Mouse (Mus musculus): ENCODE measurements at regions not wholly inside any gene's neighbourhood (a gene's known extent, or its start where the extent isn't known, plus 50 kb on each side); places are given as distances from the start of the nearest gene placed in this dataset.

DNA sequence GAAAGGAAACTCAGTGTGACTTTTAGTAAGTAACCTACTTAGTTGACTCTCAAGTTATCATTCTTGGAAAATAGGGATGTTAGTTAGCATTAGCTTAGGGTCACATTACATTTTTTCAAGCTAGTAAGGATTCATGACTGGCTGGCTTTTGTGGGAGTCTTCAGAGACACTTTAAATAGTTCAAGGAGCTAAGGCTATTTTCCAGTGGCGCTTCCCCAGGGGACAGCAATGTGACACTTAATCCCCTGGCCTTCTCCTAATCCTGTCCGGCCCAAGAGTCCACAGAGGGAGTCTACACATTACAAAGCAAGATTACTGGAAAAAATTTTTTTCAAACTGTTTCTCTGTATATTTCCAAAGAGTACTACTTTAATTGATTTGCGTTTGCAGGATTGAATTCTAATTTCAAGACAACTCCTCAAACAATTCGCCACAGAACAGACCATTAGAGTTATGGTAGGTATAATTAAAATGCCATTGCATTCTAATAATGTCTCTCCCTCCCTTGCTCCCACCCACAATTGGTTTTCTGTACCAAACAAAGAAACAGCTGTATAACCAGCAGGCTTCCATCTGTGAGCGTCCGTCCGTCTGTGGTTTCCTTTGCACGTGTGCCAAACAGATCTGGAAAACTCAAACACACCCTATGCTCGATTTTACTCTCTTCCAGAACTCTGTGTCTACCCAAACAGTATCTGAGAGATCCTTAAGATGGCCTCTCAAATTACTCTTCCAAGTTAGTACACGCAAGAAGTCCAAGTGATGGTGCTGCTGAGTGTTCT, 341.1 kb upstream of the Cd180 start:
- DNase-seq (ENCODE audit: low read depth, low spot score): no peak

DNA sequence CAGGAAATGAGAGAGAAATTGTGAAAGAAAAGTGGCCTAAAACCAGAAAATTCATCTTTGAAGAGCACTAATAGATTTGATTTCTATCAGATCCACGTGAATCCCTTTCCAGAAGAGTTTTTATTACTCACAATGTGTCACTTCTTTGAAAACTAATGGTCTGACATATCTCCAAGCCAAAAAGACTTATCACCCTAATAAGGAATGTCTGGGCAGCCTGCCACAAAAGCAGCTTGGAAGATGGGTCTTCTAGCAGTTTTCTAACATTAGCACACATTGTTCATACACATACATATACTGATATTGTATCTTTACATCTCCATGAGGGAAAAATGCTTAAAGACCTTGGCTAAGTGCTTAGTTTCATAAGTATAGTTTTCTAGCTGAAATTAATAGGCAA, 337.8 kb upstream of the Cd180 start:
- DNase-seq (ENCODE audit: low read depth, low spot score): no peak

DNA sequence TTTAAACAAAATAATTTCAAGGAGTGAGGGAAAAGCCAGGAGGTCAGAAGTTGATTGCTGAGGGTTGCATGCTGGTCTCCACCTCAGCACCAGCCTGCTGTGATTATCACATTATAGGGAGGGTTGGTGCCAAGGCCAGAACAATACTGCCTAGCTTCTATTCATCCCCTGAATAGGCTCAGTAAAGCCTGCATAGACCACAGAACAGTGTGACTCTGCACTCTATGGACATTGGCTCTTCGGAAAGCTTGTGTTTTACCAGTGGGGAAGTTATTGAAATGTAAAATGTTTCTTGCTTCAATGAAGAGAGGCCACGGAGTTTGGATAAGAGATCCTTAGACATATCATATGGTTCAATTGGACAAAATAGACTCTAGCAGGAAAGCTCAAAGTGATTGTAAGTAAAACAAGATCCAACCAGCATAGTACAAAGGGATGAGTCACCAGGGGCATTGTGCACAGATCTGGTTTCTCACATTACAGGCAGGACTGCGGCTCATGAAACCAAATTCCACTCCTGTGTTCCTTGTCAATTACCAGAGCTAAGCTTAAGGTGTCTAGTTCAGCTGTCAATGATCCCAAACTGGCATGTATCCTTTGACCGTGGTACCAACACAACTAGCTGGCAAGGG, 320.8 kb upstream of the Cd180 start:
- DNase-seq (ENCODE audit: low read depth, low spot score): no peak

DNA sequence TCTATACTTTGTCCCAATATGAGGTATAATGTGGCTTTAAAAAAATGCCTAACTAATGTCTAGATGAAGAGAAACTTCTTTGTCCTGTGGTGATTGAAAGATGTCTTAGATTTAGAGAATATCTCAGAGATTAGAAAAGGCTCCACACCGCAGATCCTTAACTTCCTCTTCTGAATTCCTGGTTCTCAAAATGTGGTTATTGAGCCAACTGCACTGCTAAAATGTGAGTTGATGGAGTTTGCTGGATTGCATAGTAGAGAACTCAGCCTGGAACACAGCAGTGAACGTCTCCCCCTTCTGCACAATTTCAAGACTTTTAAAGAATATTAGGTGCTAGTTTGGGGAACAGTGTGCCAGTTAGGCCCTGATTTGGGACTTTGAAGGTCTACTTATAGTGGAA, 312.7 kb upstream of the Cd180 start:
- no peak for DNase-seq (ENCODE audit: low read depth, low spot score)

DNA sequence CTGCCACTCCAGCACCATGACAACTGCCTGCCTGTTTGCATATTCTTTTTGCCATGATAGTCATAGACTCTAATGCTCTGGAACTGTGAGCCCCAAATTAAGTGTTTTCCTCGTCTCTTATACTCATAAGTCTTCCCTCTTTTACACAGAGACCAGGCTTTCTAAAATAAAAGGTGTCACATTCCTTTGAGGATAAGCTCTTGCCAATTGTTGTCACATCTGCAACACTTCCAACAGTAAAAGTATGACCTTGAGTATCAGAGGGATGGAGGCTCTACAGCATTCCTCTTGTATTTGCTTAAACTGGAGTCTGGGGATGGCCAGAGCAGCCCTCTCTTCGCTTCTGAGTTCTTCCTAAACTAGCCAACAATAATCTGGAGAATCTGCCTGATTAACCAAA, 301.4 kb upstream of the Cd180 start:
- DNase-seq (ENCODE audit: low read depth, low spot score): no peak

DNA sequence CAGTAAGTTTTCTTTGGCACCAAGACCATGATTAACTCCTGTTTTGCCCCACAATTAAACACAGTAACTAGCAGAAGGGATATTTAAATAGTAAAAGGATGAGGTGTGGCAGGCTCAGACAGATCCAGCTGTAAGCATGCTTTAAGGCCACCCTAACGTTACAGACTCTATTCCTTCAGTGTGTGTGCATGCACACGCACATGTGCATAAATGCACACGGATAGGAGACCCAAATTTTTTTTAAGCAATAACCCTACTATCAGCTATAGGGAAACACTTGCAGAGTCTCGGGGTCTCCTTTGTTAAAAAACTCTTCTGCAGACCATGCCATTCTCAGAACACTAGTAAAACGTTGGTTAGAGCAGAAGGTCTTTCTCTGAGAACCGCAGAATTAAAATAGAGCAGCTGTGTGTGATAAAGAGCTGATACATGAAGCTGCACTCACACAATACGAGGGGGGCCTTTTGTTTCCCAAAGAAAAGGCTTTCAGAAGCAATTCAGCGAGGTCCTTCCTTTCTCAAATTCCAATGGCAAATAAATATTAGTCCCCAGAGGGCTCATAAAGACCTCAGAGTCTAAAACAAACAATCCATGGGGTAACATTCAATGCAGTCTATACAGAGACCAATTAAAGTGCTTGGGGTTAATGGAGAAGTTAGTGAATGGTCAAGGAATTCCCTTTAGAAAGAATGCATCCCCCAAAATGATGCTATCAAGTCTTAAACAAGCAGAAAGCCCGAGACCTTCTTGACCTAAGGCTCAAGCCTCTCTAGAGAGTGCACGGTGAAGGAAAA, 300.3 kb upstream of the Cd180 start:
- peak; percentile 14 for DNase-seq (ENCODE audit: low read depth, low spot score)

DNA sequence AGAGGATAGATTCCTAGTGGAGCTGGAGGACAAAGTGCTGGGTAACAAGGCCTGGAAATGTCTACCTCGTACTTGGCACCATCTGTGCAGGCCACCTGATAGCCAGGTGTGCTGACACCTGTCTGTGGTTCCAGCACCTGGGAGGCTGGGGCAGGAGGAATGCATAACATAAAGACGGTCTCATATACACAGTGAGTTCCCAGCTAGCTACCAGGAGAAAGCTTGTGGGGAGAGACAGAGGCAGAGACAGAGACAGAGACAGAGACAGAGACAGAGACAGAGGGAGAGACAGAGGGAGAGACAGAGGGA, 299.7 kb upstream of the Cd180 start:
- DNase-seq (ENCODE audit: low read depth, low spot score): no peak

DNA sequence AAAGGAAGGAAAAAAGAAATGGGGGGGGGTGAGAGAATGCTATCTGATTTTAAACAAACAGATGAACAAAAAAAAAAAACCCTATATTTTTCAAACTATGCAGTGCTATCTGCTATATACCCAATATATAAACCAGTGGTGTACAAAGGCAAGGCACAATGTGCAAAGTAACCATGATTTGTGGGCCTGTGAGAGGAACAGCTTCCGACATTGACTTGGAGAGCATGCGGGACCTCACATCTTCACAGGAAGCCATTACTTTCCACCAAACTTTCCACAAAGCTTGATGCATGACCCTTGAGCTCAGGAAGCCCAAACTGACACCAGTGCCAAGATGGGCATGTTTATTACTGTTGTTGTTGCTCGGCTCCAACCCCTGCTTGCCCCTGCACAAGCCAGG, 299.3 kb upstream of the Cd180 start:
- DNase-seq (ENCODE audit: low read depth, low spot score): no peak

DNA sequence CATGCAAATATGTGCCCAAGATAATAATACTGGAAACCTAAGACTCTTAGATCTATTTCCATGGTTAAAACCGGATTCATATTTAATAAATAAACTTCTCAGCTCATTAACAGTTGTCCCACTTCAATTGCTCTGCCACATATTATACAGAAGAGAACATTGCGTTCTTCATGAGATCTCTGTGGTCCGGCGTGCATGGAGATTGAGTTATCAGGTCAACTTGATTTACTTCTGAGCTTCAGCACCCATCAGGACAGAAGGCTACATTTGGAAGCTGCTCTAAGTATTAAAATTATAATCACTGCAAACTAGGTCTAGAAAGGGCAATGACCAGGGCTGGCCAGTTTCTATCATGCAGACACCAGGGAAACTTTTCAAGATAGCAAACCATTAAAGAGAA, 295.9 kb upstream of the Cd180 start:
- DNase-seq (ENCODE audit: low read depth, low spot score): no peak

DNA sequence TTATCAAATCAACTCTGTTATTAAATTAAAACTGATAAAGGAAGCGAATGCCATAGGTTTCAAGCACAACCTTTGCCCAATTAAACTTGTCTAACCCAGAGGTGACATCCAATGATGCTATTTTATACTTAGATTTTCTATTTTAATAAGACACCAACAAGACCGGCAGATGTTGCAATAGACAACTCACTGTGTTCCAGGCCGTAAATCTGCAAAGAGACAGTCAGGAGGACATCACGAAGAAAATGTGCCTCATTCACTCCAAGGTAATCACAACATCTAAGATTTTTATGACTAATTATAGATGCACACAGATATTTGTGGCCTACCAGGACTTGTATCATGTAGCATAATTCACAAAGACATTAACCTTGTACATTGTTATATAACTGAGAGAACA, 281.5 kb upstream of the Cd180 start:
- no peak for DNase-seq (ENCODE audit: low read depth, low spot score)

DNA sequence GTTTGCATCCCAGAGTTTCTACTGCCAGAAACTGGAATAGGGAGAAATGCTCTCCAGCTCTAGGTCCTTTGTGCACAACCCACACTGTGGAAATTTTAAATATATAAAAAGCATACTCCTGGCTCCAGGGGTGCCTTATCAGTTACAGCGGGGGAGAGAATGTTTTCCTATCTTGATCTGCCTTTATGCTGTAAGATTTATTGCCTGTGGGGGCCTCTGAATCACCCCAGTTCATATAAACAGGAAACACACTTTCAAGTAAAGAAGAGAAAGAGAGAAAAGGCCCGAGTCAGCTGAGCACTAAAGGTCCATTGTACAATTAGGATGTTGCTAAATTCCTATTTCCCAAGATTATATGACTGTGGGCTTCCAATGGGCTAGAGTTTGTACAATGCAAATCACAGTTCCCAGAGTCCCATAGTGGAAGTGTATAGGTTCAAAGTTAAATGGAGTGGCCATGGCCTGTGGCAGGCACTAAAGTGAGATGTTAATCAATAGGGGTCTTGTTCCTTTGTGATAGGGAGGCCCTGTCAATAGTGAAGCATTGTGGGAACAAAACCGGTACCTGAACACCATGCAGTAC, 258.9 kb upstream of the Cd180 start:
- DNase-seq (ENCODE audit: low read depth, low spot score): no peak

DNA sequence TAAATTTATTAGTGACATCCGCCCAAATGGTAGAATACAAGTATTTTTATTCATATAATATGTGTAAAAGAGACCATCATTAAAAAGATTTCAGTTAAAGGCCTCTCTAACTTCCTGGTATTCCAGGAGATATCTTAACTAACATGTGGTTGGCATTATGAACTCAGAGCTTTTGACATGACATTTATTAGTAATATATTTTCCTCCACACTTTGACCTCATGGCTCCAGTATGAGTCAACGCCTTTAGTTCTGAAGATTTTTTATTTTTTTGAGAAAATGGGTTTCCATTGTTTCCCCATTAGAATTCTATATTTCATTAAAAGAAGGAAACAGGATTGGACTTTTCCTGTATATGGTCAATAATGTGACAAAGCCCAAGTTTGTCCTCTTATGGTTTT, 250.7 kb upstream of the Cd180 start:
- no peak for DNase-seq (ENCODE audit: low read depth, low spot score)

DNA sequence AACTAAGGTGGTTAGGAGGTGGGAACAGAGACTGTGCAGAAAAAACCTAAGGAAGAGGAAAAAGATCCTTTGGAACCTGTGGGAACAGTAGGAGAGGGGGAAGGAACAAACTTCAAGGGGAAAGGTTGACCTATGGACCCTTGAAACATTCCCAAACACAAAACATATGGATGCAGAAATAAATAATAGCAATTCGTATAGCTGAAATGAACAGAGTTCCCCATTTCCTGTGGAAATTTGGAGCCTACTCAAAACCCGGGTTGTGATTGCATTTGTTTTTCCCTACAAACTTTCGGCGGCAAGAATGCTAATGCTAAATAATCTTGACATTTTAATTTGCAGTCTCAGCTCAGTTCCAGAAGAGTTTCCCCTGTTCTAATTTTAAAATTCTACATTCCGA, 246.0 kb upstream of the Cd180 start:
- no peak for DNase-seq (ENCODE audit: low read depth, low spot score)

DNA sequence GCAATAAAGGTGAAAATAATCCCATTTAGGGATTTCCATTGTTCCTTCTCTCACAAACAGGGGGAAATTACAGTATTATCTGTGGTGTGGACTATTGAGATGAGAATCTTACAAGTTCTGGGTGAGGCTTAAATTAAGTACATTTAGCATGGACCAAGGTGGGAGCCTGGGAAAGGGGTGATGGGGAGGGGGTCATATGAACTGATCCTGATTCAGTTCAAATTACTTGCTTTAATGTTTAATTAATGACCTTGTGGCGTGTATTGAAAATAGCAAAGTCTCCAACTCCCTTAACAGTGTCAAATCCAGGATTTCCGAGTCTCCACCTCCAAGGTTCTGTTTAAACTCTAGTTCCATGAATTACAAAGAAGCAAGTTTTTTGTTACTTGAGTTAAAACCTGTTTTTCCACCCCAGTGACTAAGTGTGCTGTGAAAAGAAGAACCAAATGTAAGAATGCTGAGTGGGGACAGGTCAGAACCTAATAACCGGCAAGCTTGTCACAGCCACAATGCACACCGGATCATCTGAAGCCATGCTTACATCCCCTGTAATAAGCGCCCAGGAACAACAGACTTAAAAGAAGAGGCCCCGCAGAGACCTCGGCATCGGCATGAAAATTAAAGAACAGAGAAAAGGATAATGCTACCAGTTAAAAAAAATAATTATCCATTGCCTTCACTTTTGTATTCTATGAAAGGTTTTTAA, 243.8 kb upstream of the Cd180 start:
- no peak for DNase-seq (ENCODE audit: low read depth, low spot score)

DNA sequence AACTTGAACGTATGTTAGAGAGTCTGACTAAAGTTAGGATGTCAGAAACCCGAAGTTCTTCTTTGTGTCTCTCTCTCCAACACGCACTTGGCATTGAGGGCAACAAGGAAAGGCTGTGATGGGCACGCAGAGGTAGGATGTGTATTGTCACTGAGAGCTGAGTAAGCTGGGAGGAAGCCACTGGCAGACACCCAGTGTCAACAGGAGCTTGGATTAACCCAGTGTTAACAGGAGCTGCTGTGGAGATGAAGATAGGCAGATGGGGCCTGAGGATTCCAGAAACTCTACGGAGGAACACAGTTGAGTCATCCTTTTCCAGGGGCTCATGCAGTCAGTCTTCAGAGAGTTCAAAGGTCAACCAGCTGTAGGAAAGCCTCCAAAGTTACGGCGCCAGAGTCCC, 242.2 kb upstream of the Cd180 start:
- DNase-seq (ENCODE audit: low read depth, low spot score): no peak

DNA sequence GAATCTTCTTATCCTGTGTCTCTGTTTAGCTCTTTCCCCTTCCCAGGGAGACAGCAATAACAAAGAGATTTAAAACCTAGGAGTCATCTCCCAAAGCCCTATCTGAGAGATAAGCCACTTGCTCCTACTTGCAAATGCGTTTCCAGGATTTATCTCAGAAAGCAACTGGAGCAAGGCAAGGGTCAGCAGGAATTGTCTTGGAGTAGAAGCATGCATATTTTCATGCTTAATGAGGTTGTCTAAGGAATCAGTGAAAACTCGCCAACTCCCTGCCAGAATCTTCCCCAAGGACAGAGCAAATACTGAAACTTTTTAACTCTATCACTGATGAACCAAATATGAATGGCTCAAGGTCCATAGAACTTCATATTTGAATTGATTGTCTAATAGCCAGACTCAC, 234.6 kb upstream of the Cd180 start:
- no peak for DNase-seq (ENCODE audit: low read depth, low spot score)

DNA sequence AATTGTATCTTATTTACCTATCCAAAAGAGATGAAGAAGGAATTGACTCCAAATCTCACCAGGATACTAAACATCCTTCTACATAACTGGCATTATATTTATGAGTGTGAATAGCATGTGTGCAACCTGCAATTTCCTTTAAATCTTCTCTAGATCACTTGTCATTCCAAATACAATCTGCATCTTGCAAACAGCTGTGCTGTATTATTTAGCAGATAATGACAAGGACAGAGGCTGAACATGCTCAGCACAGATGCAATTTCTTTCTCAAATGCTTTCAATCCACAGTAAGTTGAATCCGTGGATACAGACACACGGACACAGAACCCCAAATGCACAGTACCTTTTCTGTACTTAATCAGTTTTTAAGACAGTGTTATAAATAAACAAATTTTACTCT, 229.4 kb upstream of the Cd180 start:
- DNase-seq (ENCODE audit: low read depth, low spot score): no peak

DNA sequence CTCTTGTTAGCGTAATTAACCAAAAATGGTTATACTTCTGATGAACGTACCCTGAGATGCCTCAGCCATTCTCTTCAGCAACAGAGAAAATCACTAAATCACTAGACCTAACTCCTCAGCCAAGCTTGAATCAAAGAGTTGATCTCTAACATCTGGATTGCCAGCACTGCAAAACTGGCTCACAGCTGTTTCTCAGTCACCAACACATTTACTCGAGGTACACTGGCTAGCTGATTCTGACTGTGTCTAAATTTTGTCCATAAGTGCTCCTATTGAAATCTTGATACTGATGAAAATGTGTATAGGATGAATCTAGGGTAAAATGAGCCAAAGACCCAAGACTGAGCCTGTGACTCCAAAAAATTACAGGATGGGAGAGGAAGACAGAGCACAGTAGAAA, 211.5 kb upstream of the Cd180 start:
- no peak for DNase-seq (ENCODE audit: low read depth, low spot score)

DNA sequence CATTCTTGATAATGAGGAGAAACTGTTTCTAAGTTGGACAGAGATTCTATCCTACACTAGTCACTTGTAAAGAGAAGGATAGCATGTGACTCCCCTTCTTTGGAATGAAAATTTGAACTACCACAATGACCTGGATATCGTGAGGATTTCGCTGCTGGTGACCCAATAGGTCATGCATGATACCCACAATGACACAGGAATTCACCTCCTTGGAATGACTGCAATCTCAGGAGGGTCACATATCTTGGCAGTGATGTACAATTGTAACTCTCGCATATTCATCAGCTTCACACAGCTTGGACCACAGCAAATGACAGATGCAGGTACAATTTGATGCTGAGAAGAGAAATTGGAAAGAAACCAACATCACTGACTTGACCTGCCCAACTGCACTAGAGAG, 210.9 kb upstream of the Cd180 start:
- no peak for DNase-seq (ENCODE audit: low read depth, low spot score)

DNA sequence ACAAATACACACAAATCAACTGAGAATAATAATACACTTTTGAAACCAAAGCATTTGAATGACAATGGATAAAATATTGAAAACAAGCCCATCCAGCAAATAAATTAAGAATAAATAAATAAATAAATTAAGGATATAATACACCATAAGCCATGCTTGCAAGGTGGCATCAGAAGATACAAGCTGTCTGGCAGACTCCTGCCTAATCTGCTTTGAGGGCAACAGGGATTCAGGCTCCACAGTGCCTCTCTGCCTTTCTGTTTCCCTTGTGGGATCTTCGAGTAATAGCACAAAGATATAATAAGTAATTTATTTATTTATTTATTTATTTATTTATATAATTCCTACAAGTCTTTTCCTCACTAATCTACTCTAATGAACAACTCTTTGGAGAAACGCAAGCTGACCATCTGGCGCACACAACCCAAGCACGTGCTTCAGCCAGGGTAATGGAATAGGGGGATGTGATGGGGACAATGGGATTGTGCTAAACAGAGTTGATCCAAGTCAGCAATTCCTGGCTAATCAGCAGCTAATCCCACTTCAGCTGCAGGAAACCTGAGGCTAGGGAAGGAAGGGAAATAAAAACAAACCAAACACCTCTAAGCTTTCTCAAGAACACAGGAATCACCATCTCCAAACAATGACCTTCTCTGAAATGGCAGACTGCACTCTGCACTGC, 205.8 kb upstream of the Cd180 start:
- DNase-seq (ENCODE audit: low read depth, low spot score): no peak

DNA sequence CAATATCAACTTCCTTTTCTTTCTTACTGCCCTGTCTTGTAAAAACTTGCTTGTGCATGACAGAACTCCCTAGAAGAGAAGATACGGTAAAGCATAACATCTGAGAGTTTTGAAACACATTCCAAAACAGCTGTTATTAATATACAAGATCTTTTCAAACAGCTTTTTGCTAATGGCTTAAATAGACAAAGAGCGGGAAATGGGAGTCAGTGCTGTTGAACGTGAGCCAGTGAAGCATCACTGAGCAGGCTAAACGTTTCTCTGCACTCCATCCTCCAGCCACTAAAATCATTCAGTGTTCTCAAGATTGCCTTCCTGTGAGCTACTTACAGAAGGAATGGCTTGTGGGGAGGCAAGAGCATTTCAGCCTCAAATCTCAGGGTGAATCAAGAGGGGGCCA, 202.0 kb upstream of the Cd180 start:
- DNase-seq (ENCODE audit: low read depth, low spot score): no peak

Measured in forelimb bud, embryonic 11.5 days (tissue).